Mouse (Mus musculus) liver, embryonic 11.5 days (tissue): ENCODE data around the gene Mrpl20. TPM values are rescaled to one million over a fixed set of nuclear protein-coding genes. Genes with fewer than 3 reads are reported as not detected.

Experiments used
- ATAC-seq: fragments of 200-750 bp; cut with Nextera tagmentation; replicated peaks from 2 replicates; pipeline ENCODE4 v1.8.0; 2017; ENCODE audit warnings: moderate number of reproducible peaks, mild to moderate bottlenecking, moderate TSS enrichment, moderate library complexity; ENCODE audit not compliant: low FRiP score
- DNase-seq: peaks from one replicate; pipeline ENCODE4 v3.0.0-alpha.2; 2017; ENCODE audit warnings: low spot score
- H3K27ac ChIP-seq: fragments of 300-500 bp; sonication (generic); 2 replicates; pipeline ENCODE4 v1.5.1; 2014; ENCODE audit warnings: mild to moderate bottlenecking, low read depth, low read length, control low read depth
- H3K27me3 ChIP-seq: fragments of 300-500 bp; sonication (generic); replicated peaks from 2 replicates; pipeline ENCODE4 v1.6.1; 2014; ENCODE audit warnings: low read length, mixed read lengths; ENCODE audit not compliant: control insufficient read depth, insufficient read depth
- H3K36me3 ChIP-seq: fragments of 300-500 bp; sonication (generic); 2 replicates; pipeline ENCODE4 v1.6.1; 2014; ENCODE audit warnings: mild to moderate bottlenecking, low read length, moderate library complexity, mixed read lengths; ENCODE audit not compliant: control insufficient read depth, insufficient read depth
- H3K4me1 ChIP-seq: fragments of 300-500 bp; sonication (generic); replicated peaks from 2 replicates; pipeline ENCODE4 v1.6.1; 2014; ENCODE audit warnings: low read length, mixed read lengths; ENCODE audit not compliant: control insufficient read depth, insufficient read depth
- H3K4me2 ChIP-seq: fragments of 300-500 bp; sonication (generic); 2 replicates; pipeline ENCODE4 v1.6.1; 2014; ENCODE audit warnings: mild to moderate bottlenecking, control low read depth, moderate library complexity
- H3K4me3 ChIP-seq: fragments of 300-500 bp; sonication (generic); 2 replicates; pipeline ENCODE4 v1.5.1; 2014; ENCODE audit warnings: low read depth, low read length, control low read depth
- H3K9ac ChIP-seq: fragments of 300-500 bp; sonication (generic); 2 replicates; pipeline ENCODE4 v1.6.1; 2014; ENCODE audit warnings: low read depth, low read length, control low read depth
- H3K9me3 ChIP-seq: fragments of 300-500 bp; sonication (generic); 2 replicates; pipeline ENCODE4 v1.6.1; 2016; ENCODE audit warnings: low read length, inconsistent platforms, mixed read lengths; ENCODE audit not compliant: control insufficient read depth
- WGBS: fragments of 180-500 bp; shearing (Covaris S2); extraction: QIAGEN DNeasy Blood & Tissue Kit; methylation state at CpG from one replicate; pipeline ENCODE4 v1.1.7; 2014; 5-methylcytosine and 5-hydroxymethylcytosine counted together
- polyA plus RNA-seq: library from polyadenylated mRNA; unstranded; fragments of >200 nt; fragmentation: Nextera tagmentation; extraction: Ambion mirVana; gene quantifications from 2 replicates; pipeline ENCODE4 v1.2.1, GENCODE M21; 2014

Gene Mrpl20
- polyA plus RNA-seq, 1 experiment from 2014 or later, result 326 TPM

- Histone ChIP-seq H3K9me3 (no peaks in the 10 kb centered on the region), H3K27ac (no peak overlapping the region), H3K4me1 (peaks cover 15% of the 10 kb centered on the region), H3K36me3 (no peaks in the 10 kb centered on the region), H3K27me3 (peaks cover 35% of the 10 kb centered on the region), H3K4me3 (no peak overlapping the region), H3K9ac (no peak overlapping the region), H3K4me2 (no peak overlapping the region)
- ATAC-seq (no peak), DNase-seq (no peak)
- WGBS, result 47% methylated on average over 2 of the region's 2 CpGs
Measured at GRCm38 (mm10) chr4:155776704-155777335, 25.9 kb upstream of the Mrpl20 start.

GRCm38 (mm10) chr4:155777816-155778215 lies 24.9 kb upstream of the Mrpl20 start:
- Histone ChIP-seq H3K9me3 (no peaks in the 10 kb centered on the region), H3K4me3 (no peak overlapping the region), H3K9ac (no peak overlapping the region), H3K36me3 (no peaks in the 10 kb centered on the region), H3K4me1 (peaks cover 15% of the 10 kb centered on the region), H3K4me2 (no peak overlapping the region), H3K27ac (no peak overlapping the region), H3K27me3 (peaks cover 31% of the 10 kb centered on the region)
- DNase-seq, result no peak
- WGBS, result 72% methylated on average over 2 of the region's 2 CpGs
- ATAC-seq, result no peak

- ATAC-seq (no peak), DNase-seq (no peak)
- Histone ChIP-seq H3K27me3 (peaks cover 15% of the 10 kb centered on the region), H3K27ac (no peak overlapping the region), H3K4me2 (no peak overlapping the region), H3K4me3 (no peak overlapping the region), H3K9me3 (no peaks in the 10 kb centered on the region), H3K9ac (no peak overlapping the region), H3K4me1 (peaks cover 14% of the 10 kb centered on the region), H3K36me3 (no peaks in the 10 kb centered on the region)
- WGBS, result 81% methylated on average over 4 of the region's 4 CpGs
Measured at GRCm38 (mm10) chr4:155779498-155779897, 23.2 kb upstream of the Mrpl20 start.

- H3K9ac ChIP-seq, result no peak overlapping the region
- no peak for ATAC-seq
- peaks cover 18% of the 10 kb centered on the region for H3K4me1 ChIP-seq
- H3K36me3 ChIP-seq, result no peaks in the 10 kb centered on the region
- DNase-seq, result no peak
- peaks cover 1% of the 10 kb centered on the region for H3K27me3 ChIP-seq
- H3K27ac ChIP-seq, result no peak overlapping the region
- H3K4me3 ChIP-seq, result no peak overlapping the region
- no peaks in the 10 kb centered on the region for H3K9me3 ChIP-seq
- no peak overlapping the region for H3K4me2 ChIP-seq
- WGBS, result 37% methylated on average over 6 of the region's 6 CpGs
Measured at GRCm38 (mm10) chr4:155780895-155781294, 21.8 kb upstream of the Mrpl20 start.

- peak overlapping the region; percentile 80 for H3K9ac ChIP-seq
- WGBS, result 38% methylated on average over 16 of the region's 16 CpGs
- ATAC-seq (0 out of 2 replicates have a peak, but pooled peaks have one; percentile 1), DNase-seq (no peak)
- H3K9me3 ChIP-seq, result no peaks in the 10 kb centered on the region
- H3K27ac ChIP-seq, result peak overlapping the region; percentile 44; the same call in 1 of the 2 replicates
- H3K27me3 ChIP-seq, result no peaks in the 10 kb centered on the region; the same call in 1 of the 2 replicates
- H3K4me2 ChIP-seq, result peak overlapping the region; percentile 90
- peak overlapping the region; percentile 65 for H3K4me3 ChIP-seq
- H3K36me3 ChIP-seq, result no peaks in the 10 kb centered on the region
- H3K4me1 ChIP-seq, result peaks cover 10% of the 10 kb centered on the region; the same call in 1 of the 2 replicates
Measured at GRCm38 (mm10) chr4:155783486-155784080, 19.1 kb upstream of the Mrpl20 start.

- Histone ChIP-seq H3K27me3 (no peaks in the 10 kb centered on the region; the same call in 1 of the 2 replicates), H3K9ac (peak overlapping the region; percentile 80), H3K36me3 (no peaks in the 10 kb centered on the region), H3K4me2 (peak overlapping the region; percentile 90), H3K27ac (peak overlapping the region; percentile 44; the same call in 1 of the 2 replicates), H3K9me3 (no peaks in the 10 kb centered on the region), H3K4me3 (peak overlapping the region; percentile 65), H3K4me1 (peaks cover 10% of the 10 kb centered on the region; the same call in 1 of the 2 replicates)
- ATAC-seq (peak; percentile 80), DNase-seq (peak; percentile 81)
- under 1% methylated on average over 52 of the region's 52 CpGs for WGBS
Measured at GRCm38 (mm10) chr4:155784081-155784701, 18.5 kb upstream of the Mrpl20 start.

- H3K36me3 ChIP-seq, result no peaks in the 10 kb centered on the region
- no peaks in the 10 kb centered on the region for H3K9me3 ChIP-seq
- H3K27ac ChIP-seq, result no peak overlapping the region
- no peak overlapping the region for H3K9ac ChIP-seq
- no peak for ATAC-seq
- WGBS, result 76% methylated on average over 10 of the region's 10 CpGs
- H3K27me3 ChIP-seq, result no peaks in the 10 kb centered on the region; the same call in 1 of the 2 replicates
- H3K4me2 ChIP-seq, result no peak overlapping the region
- no peak for DNase-seq
- peaks cover 10% of the 10 kb centered on the region; the same call in 1 of the 2 replicates for H3K4me1 ChIP-seq
- H3K4me3 ChIP-seq, result no peak overlapping the region
Measured at GRCm38 (mm10) chr4:155785246-155785645, 17.4 kb upstream of the Mrpl20 start.

- Histone ChIP-seq H3K4me3 (peak within 1 kb of the TSS; percentile 65), H3K36me3 (no peaks in the 10 kb centered on the region), H3K27me3 (no peaks in the 10 kb centered on the region; the same call in 1 of the 2 replicates), H3K9ac (peak within 1 kb of the TSS; percentile 80), H3K27ac (no peak within 1 kb of the TSS), H3K4me2 (peak within 1 kb of the TSS; percentile 90), H3K9me3 (no peaks in the 10 kb centered on the region), H3K4me1 (peaks cover 10% of the 10 kb centered on the region; the same call in 1 of the 2 replicates)
- no peak for DNase-seq
- no peak for ATAC-seq
- WGBS, result 68% methylated on average over 5 of the region's 5 CpGs
Measured at GRCm38 (mm10) chr4:155785819-155786218, 16.9 kb upstream of the Mrpl20 start, which contains the start of gene Tmem88b. Gene Tmem88b (minus strand): TSS chr4:155785874.
